Mouse (Mus musculus) urinary bladder, postnatal 25 days (tissue): ENCODE results near the gene Hspb11.

Experiments
- DNase-seq: peaks from one replicate; pipeline ENCODE4 v3.0.0; 2022; ENCODE audit warnings: low spot score

Gene Hspb11

DNA sequence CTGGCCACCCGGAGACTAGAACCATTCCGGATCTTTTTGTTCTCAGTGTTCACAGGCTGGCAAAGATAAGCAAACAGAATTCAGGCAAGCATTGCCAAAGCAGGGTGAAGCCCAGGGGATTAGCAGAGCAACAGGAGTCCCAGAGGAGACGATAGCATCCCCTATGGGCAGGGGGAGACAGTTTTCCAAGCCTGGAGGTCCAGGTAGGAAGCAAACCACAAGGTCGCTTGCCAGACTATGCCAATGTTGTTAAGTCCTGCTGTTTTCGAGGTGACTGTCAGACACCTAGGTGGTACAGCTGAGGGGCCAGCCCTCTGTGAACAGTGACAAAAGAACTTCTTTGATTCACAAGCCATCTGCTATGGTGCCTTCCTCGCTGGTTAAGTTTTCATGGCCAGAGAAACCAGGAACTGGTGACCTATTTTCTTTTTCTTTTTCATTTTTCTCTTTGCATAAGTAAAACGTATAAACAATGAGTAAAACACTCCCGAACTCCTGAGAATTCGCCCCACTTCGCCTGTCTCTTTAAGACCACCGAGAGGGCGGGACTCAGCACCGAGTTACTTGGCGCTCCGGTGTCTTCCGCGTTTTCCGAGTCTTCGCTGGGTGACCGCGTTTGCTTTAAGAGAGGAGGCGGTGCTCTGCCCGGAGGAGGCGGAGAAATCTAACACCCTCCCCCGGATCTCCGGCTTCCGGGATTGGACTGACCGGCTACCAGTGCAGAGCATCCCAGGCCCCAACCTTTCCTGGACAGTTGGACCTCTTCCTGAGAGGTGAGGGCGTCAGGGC, 60.5 kb downstream of the Hspb11 start, which contains the start of gene Yipf1:
TSS of gene Yipf1 (plus strand) at position 674 of the 789 bp plus-strand sequence.
- DNase-seq = peak; percentile 85

GRCm38 (mm10) chr4:107314479-107314805, 61.0 kb downstream of the Hspb11 start:
- DNase-seq = no peak

GRCm38 (mm10) chr4:107318646-107319045, 65.3 kb downstream of the Hspb11 start:
- DNase-seq = no peak

DNA sequence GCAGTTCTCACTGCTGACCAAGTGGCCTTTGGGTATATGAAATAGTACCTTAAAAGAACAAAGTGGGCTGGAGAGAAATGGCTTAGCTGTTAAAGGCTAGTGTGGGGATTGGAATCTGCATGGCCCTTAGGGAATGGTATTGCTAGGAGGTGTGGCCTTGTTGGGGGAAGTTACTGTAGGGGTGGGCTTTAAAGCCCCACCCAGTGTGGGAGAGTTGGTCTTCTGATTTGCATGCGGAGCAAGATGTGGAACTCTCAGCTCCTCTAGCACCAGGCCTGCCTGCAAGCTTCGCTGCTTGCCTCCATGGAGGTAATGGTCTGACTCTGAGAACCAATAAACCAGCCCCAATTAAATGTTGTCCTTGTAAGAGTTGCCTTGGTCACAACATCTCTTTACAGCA, 67.6 kb downstream of the Hspb11 start:
- no peak for DNase-seq

- DNase-seq = no peak
Measured at GRCm38 (mm10) chr4:107323113-107323512, 69.7 kb downstream of the Hspb11 start.

GRCm38 (mm10) chr4:107328530-107328929, 75.1 kb downstream of the Hspb11 start:
- no peak for DNase-seq
